Mouse (Mus musculus): ENCODE data around the gene Capn2.

DNA sequence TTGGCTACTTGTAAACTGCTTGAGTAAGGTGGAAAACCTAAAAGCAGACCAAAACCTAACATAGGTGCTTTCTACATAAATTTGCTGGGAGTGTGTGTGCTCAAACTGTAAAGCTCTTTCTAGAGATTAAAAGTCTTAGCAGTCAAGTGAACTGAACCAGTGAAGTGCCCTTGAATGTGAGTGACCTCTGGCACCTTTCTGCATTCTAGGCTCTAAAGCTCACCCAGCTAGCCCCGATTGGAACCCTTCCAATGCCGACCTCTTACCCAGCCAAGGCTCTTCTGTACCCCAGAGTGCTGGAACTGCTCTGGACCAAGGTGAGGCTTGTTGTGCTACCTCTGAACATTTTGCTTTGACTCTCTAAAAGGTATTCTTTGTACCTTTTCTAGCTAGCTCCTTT, 73.3 kb downstream of the Capn2 start:
- TF ChIP-seq CTCF (IDR thresholded peaks at IDR 0.05; ENCODE audit: low read depth, low read length) (no peak), POLR2A (IDR thresholded peaks at IDR 0.05; ENCODE audit: extremely low read depth, insufficient read depth, low read length) (no peak)
